Mouse (Mus musculus): ENCODE measurements around the gene Fbxl16. TPM values are rescaled to one million over a fixed set of nuclear protein-coding genes. Genes with fewer than 3 reads are reported as not detected.

The Fbxl16 gene
- 100 to 1,000 TPM; 460 to 479 TPM for total RNA-seq (2021)
- long read RNA-seq, experiment 1, transcript Fbxl16-203 (5 exons, 2,757 nt): minor isoform, 13 of 479 reads
- long read RNA-seq, experiment 1, transcript Fbxl16-201 (6 exons, 3,489 nt): major isoform, 269 of 479 reads
- long read RNA-seq, experiment 1, partial matches to known transcripts: 12 of 479 reads
- long read RNA-seq, experiment 1, other reads (novel, unspliced or antisense): 185 of 479 reads
- long read RNA-seq, experiment 2, transcript Fbxl16-201 (6 exons, 3,489 nt): major isoform, 297 of 465 reads
- long read RNA-seq, experiment 2, transcript Fbxl16-203 (5 exons, 2,757 nt): minor isoform, 10 of 465 reads
- long read RNA-seq, experiment 2, partial matches to known transcripts: 114 of 465 reads
- long read RNA-seq, experiment 2, other reads (novel, unspliced or antisense): 43 of 465 reads

- intact Hi-C loops (cut with DNase I): no loop called here
Observed at GRCm38 (mm10) chr17:25808789-25809605, at the start of gene Fbxl16. Fbxl16 (plus strand) TSS chr17:25809085.

GRCm38 (mm10) chr17:25760148-25760547 is 48.7 kb upstream of the Fbxl16 start:
- peak in 1 of 2 experiments; percentile 54 for DNase-seq (ENCODE audit: low spot score in 2 of 2)
- intact Hi-C loops (cut with DNase I): no loop called here

More at GRCm38 (mm10) chr17:25808789-25809605, at the start of gene Fbxl16:
- DNase-seq (ENCODE audit: low spot score in 2 of 2): peak; percentile 90 to 94

GRCm38 (mm10) chr17:25761561-25761970 is 47.3 kb upstream of the Fbxl16 start:
- intact Hi-C loops (cut with DNase I): no loop called here
- DNase-seq (ENCODE audit: low spot score in 2 of 2): peak; percentile 54 to 86

GRCm38 (mm10) chr17:25762591-25762990 is 46.3 kb upstream of the Fbxl16 start:
- intact Hi-C loops (cut with DNase I): no loop called here
- no peak for DNase-seq (ENCODE audit: low spot score in 2 of 2)

DNA sequence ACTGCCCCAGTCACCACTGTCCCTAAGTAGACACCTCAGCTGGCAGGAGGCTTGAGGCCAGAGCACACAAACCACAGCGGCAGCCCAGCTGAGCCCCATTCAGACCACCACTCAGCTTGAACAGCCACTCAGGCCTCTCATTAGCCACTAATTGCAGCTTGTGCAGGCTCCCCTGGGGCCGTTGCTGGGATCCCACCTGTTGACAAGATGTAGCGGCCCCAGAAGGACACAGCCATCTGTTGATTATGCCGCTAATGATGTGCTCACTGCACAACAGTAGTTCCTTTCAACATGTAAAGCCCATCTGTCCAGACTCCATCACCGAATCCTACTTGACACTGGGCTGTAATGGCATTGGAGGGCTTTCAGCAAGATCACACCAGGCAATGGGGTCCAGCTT is 43.0 kb upstream of the Fbxl16 start:
- DNase-seq (ENCODE audit: low spot score in 2 of 2): no peak
- intact Hi-C loops (cut with DNase I): no loop called here

GRCm38 (mm10) chr17:25769331-25769730 is 39.6 kb upstream of the Fbxl16 start:
- DNase-seq (ENCODE audit: low spot score in 2 of 2): no peak
- intact Hi-C loops (cut with DNase I): no loop called here

- peak; percentile 98 to 99 for DNase-seq (ENCODE audit: low spot score in 2 of 2)
- intact Hi-C loops (cut with DNase I): loop anchor here (2.0 to 5.0 kb wide), 2 partner anchors 27 to 41 kb away; no protein-coding TSS in a partner anchor
Observed at GRCm38 (mm10) chr17:25773549-25774120, 35.2 kb upstream of the Fbxl16 start, which contains the start of gene Narfl. Narfl (plus strand) TSS chr17:25773776.

DNA sequence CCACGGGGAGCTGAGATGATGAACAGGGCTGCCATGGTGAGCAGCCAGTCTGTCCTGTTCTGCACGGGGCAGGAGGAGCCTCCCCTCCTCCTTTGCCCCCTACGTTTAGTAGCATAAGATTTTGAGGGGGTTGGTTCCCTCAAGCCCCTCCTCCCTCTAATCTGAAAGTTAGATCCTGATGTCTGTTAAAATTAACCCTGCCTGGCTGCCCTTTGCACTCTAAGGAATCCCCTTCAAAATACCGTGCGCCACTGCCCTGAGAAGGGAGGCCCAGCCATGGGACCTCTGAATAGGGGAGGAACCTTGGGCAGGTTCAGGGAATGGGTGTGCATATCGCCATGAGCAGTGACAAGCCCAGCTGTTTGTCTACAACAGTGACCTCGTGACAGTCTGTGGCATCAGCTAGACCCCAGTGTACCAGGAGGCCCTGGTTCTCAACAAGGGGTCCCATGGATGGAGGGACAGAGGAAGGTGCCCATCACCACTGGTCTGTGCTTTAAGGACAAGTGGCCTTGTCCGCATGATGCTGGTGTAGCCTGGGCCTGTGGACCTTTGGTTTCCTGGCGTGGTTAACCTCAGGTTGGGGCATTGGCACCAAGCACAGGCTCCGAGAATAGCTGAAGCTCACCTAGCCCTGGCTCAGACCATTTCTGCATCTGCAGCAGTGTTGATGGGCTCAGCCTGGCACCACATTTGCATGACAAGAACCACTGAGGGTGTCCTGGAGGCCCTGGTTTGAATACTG is 33.4 kb upstream of the Fbxl16 start:
- intact Hi-C loops (cut with DNase I): no loop called here
- no peak for DNase-seq (ENCODE audit: low spot score in 2 of 2)

DNA sequence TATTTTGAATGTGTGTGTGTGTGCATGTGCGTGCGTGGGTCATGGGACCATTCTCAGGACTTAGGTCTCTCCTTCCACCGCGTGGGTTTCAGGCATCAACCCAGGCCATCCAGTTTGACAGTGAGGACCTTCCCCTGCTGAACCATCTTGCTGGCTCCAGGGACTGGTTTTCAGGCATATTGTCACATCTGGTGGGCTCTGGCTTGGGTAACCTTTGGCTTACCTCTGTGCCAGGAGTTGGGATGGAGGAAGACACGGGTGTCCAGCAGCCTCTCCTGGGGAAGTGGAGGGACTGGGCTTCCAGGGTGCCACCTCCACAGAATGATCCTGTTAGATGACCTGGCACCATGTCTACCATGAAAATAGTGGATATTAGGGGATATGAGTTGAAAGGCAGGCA is 30.9 kb upstream of the Fbxl16 start:
- DNase-seq (ENCODE audit: low spot score in 2 of 2): no peak
- intact Hi-C loops (cut with DNase I): no loop called here

- no peak for DNase-seq (ENCODE audit: low spot score in 2 of 2)
- intact Hi-C loops (cut with DNase I): no loop called here
Observed at GRCm38 (mm10) chr17:25781339-25781738, 27.5 kb upstream of the Fbxl16 start.

GRCm38 (mm10) chr17:25783086-25783485 is 25.8 kb upstream of the Fbxl16 start:
- DNase-seq (ENCODE audit: low spot score in 2 of 2): no peak
- intact Hi-C loops (cut with DNase I): no loop called here

GRCm38 (mm10) chr17:25783861-25784574 is 24.9 kb upstream of the Fbxl16 start:
- DNase-seq (ENCODE audit: low spot score in 2 of 2): no peak
- intact Hi-C loops (cut with DNase I): no loop called here

- intact Hi-C loops (cut with DNase I): no loop called here
- peak; percentile 97 to 98 for DNase-seq (ENCODE audit: low spot score in 2 of 2)
Observed at GRCm38 (mm10) chr17:25785281-25785745, 23.6 kb upstream of the Fbxl16 start, which contains the start of gene Haghl. Haghl (minus strand) TSS chr17:25785673.

- intact Hi-C loops (cut with DNase I): no loop called here
- no peak for DNase-seq (ENCODE audit: low spot score in 2 of 2)
Observed at GRCm38 (mm10) chr17:25786280-25786679, 22.6 kb upstream of the Fbxl16 start, which contains the start of gene Ccdc78. Ccdc78 (plus strand) TSS chr17:25786580.

- intact Hi-C loops (cut with DNase I): no loop called here
- DNase-seq (ENCODE audit: low spot score in 2 of 2): no peak
Observed at GRCm38 (mm10) chr17:25786781-25787504, 21.9 kb upstream of the Fbxl16 start.

- intact Hi-C loops (cut with DNase I): loop anchor here (10.0 kb wide), 1 partner anchor 227 kb away; no protein-coding TSS in a partner anchor
- peak in 1 of 2 experiments; percentile 55 for DNase-seq (ENCODE audit: low spot score in 2 of 2)
Observed at GRCm38 (mm10) chr17:25791320-25791842, 17.5 kb upstream of the Fbxl16 start.

- intact Hi-C loops (cut with DNase I): loop anchor here (10.0 kb wide), 1 partner anchor 227 kb away; no protein-coding TSS in a partner anchor
- peak; percentile 80 to 86 for DNase-seq (ENCODE audit: low spot score in 2 of 2)
Observed at GRCm38 (mm10) chr17:25791843-25792527, 16.9 kb upstream of the Fbxl16 start.

Data from left cerebral cortex, postnatal 14 days (tissue).